Mouse (Mus musculus) forebrain, embryonic 10.5 days (tissue): ENCODE results near the gene Reps1. TPM values are rescaled to one million over a fixed set of nuclear protein-coding genes. Genes with fewer than 3 reads are reported as not detected.

ENCODE experiments used
- DNase-seq: peaks from one replicate; pipeline ENCODE4 v3.0.0-alpha.2; 2017; ENCODE audit warnings: low spot score; ENCODE audit errors: extremely low spot score
- H3K27ac ChIP-seq: fragments of 300-500 bp; sonication (generic); 2 replicates; pipeline ENCODE4 v1.5.1; 2016; ENCODE audit warnings: mild to moderate bottlenecking
- H3K27me3 ChIP-seq: fragments of 300-500 bp; sonication (generic); 2 replicates; pipeline ENCODE4 v1.6.1; 2016; ENCODE audit warnings: mild to moderate bottlenecking; ENCODE audit not compliant: poor library complexity, severe bottlenecking
- H3K36me3 ChIP-seq: fragments of 300-500 bp; sonication (generic); replicated peaks from 2 replicates; pipeline ENCODE4 v1.6.1; 2016; ENCODE audit warnings: mild to moderate bottlenecking, moderate library complexity
- H3K4me1 ChIP-seq: fragments of 300-500 bp; sonication (generic); 2 replicates; pipeline ENCODE4 v1.6.1; 2016
- H3K4me3 ChIP-seq: fragments of 300-500 bp; sonication (generic); 2 replicates; pipeline ENCODE4 v1.5.1; 2016; ENCODE audit warnings: mild to moderate bottlenecking, moderate library complexity
- H3K9me3 ChIP-seq: fragments of 300-500 bp; sonication (generic); 2 replicates; pipeline ENCODE4 v1.6.1; 2016; ENCODE audit warnings: mild to moderate bottlenecking, moderate library complexity
- WGBS: fragments of 180-500 bp; shearing (Covaris S2); methylation state at CpG from one replicate; pipeline ENCODE4 v1.1.7; 2016; 5-methylcytosine and 5-hydroxymethylcytosine counted together
- polyA plus RNA-seq: library from polyadenylated mRNA; unstranded; fragments of >200 nt; fragmentation: Nextera tagmentation; extraction: Ambion mirVana; gene quantifications from 2 replicates; pipeline ENCODE4 v1.2.1, GENCODE M21; 2016

Gene Reps1
- polyA plus RNA-seq, 1 experiment from 2014 or later, result 13.5 TPM

DNA sequence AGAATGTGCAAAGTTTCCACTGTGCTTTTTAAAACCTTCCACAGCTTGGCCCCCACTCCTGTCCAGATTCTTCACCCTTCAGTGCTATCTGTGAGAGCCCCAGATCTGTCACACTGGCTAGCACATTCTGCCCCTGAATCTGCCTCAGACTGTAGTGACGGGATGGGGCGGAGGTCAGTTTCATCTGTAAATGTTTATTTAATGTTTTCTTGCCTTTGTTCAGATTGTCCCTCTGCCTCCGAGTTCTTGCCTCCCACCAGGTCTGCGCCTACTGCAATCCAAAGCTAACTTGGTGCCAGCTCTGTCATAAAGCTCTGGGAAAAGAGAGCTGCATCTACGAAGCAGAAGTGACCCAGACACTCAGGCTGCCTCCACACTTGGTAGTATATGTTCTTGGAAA is 18.8 kb upstream of the Reps1 start:
- Histone ChIP-seq H3K27ac (no peak overlapping the region), H3K27me3 (no peaks in the 10 kb centered on the region), H3K4me3 (no peak overlapping the region), H3K36me3 (no peaks in the 10 kb centered on the region), H3K9me3 (no peaks in the 10 kb centered on the region), H3K4me1 (no peaks in the 10 kb centered on the region)
- 92% methylated on average over 5 of the region's 5 CpGs for WGBS
- no peak for DNase-seq

DNA sequence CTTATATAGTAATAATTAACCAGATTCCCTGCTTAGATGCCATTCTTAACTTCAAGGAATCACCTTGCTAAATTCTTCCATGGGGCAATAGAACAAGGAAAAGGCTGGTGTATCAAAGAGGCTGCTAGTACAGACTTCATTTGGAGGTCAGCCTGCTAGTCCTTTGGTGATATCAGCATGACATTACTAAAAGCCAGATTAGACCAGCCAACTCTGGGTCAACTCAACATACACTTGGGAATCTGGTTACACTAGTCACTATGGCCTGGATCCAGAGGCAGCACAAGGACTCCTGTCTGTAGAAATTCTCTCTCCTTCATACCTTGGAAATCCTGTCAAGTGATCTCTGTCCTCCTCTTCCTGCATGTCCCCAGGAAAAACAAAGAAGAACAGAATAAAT is 9.3 kb upstream of the Reps1 start:
- no peaks in the 10 kb centered on the region for H3K4me1 ChIP-seq
- H3K27me3 ChIP-seq, result no peaks in the 10 kb centered on the region
- H3K9me3 ChIP-seq, result no peaks in the 10 kb centered on the region
- no peak overlapping the region for H3K27ac ChIP-seq
- no peak overlapping the region for H3K4me3 ChIP-seq
- no peaks in the 10 kb centered on the region for H3K36me3 ChIP-seq
- DNase-seq, result no peak

DNA sequence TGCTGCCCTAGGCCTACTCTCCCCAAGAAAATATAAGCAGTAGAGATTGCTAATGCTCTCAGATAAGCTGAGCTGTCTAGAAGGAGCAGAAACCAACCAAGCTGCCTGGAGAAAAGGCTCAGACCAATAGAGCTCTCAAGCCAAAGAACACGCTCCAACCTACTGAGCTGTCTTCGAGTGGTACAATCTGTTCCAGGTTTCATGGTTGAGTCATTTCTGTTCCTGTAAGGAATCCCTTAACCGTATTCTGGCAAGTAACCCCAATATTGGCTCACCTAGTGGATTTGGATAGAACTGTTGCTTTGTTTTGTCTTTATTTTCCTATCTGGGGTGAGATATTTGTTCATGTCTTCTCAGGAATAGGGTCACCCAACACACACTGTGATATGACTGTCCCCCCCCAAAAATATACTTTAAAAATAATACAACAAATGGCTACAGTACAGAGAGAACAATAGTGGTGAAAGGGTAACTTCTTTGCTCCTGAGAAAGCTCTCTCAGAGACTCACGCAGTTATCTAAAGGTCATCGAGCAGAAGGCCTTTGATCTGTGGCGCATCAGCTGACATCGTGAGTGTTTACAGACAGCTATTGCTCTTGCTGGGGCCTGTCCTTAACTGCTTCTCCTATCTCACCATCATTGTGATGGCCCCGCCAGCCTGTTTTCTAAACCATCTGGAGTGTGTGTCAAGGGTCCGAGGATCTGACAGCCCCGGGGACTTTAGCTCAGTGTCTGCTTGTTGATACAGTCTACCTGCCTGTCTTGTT is 8.1 kb upstream of the Reps1 start:
- Histone ChIP-seq H3K9me3 (no peaks in the 10 kb centered on the region), H3K4me3 (no peak overlapping the region), H3K27ac (no peak overlapping the region), H3K27me3 (no peaks in the 10 kb centered on the region), H3K4me1 (no peaks in the 10 kb centered on the region), H3K36me3 (no peaks in the 10 kb centered on the region)
- WGBS, result 86% methylated on average over 10 of the region's 10 CpGs
- no peak for DNase-seq

DNA sequence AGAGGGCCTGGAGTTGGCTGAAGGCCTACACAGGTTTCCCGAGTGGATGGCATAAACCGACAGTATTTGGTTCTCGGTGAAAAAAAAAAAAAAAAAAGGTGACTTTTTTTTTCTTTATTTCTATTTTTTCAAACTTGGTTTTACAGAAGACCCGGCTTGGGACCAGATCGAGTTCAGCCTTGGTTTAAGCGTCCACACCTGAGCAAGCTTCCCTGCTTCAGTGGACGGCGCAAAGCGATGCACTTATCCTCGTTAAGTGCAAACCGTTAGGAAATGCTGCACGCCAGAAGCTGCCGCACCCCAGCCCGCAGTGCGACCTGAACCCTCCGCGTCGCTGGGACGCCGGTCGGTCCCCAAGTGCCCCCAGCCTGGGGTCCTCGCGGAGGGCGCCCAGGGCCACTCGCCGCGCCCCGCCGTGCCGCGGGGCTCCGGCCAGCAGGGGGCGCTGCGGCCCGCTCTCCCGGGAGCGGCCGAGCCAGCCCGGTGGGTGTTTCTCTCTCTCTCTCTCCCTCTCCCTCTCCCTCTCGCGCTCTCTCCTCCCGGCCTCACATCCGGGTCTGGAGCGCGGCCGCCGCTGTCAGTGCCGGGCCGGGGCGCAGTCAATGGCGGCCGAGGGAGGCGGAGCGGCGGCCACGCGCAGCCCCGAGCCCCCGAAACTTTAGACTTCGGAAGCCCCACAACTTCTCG is 509 bp upstream of the Reps1 start:
- 0 out of 2 replicates have a peak, but pooled peaks cover 6% of the 10 kb centered on the region for H3K27me3 ChIP-seq
- peaks cover 24% of the 10 kb centered on the region for H3K4me1 ChIP-seq
- 3% methylated on average over 56 of the region's 61 CpGs for WGBS
- no peaks in the 10 kb centered on the region for H3K9me3 ChIP-seq
- peak overlapping the region; percentile 97 for H3K27ac ChIP-seq
- DNase-seq, result peak; percentile 86
- peak overlapping the region; percentile 98 for H3K4me3 ChIP-seq
- peaks cover 6% of the 10 kb centered on the region; the same call in 1 of the 2 replicates for H3K36me3 ChIP-seq

DNA sequence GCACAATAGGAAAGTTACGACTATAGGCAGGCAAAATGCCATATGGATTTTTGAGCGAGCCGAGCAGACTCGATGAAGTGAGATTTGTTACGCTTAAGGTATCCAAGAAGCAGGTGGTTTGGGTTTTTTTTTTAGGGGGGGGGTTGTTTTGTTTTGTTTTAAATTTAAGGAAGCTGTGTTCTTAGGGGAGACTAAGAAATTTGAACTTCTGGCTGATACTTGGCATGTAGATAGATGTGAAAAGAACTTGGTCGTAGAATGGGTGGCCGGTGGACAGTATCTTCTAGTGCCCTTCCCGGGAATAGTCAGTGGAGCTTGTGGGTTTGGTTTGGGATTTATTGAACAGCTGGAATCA is 707 bp downstream of the Reps1 start:
- Histone ChIP-seq H3K4me3 (peak overlapping the region; percentile 98), H3K27me3 (0 out of 2 replicates have a peak, but pooled peaks cover 6% of the 10 kb centered on the region), H3K36me3 (peaks cover 6% of the 10 kb centered on the region; the same call in 1 of the 2 replicates), H3K27ac (peak overlapping the region; percentile 97), H3K4me1 (peaks cover 24% of the 10 kb centered on the region), H3K9me3 (no peaks in the 10 kb centered on the region)
- 1% methylated on average over 8 of the region's 8 CpGs for WGBS
- no peak for DNase-seq

DNA sequence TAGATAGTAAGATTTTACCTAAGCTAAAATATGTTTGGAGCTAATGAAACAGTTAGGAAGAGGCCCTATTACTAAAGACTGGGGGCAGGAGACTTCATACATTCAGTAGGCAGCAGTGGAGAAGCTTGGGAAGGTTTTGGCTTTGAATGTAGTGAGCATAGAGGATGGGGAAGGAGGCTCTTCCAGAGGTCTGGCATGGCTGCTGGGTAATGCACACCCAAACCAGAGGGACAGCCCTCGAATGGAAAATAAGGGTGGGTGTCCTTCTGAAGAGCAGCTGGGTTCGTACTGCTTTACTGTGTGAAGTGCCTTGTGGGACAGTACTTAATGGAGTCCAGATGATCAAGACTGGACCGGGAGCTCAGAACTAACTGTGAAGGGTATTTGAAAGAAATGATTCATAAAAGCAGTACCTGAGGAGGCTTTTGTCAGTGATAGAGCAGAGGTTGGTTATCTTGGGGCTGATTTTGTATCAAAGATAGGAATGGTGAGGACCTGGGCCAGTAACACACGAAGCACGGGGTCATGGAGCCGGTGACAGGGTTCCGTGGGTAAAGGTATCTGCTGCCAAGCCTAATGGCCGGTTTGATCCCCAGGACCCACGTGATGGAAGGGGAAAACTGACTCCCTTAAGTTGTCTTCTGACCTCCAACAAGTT is 3.1 kb downstream of the Reps1 start:
- 91% methylated on average over 9 of the region's 9 CpGs for WGBS
- Histone ChIP-seq H3K36me3 (peaks cover 10% of the 10 kb centered on the region; the same call in 1 of the 2 replicates), H3K9me3 (no peaks in the 10 kb centered on the region), H3K4me1 (peaks cover 24% of the 10 kb centered on the region), H3K27ac (no peak overlapping the region), H3K27me3 (0 out of 2 replicates have a peak, but pooled peaks cover 6% of the 10 kb centered on the region), H3K4me3 (no peak overlapping the region)
- DNase-seq, result no peak

DNA sequence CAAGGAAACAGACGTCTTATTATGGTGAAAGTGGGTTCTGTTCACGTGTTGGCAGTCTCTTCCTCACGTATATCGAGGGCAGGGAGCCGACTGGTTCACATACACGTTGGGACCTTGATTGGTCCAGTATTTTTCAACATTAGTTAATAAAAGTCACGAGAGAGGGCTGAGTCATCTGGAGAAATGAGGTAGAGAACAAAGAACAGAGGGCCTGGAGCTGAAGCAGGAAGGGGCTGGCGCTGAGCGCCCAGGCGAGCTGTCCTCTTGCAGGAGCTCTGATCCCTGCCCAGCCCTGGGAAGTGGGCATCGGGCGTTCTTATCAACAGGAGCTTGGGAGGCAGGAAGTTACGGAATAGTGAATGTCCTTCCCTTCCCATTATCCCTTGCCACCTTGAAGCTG is 4.1 kb downstream of the Reps1 start:
- H3K27ac ChIP-seq, result no peak overlapping the region
- no peaks in the 10 kb centered on the region for H3K27me3 ChIP-seq
- DNase-seq, result no peak
- H3K4me3 ChIP-seq, result no peak overlapping the region
- H3K9me3 ChIP-seq, result no peaks in the 10 kb centered on the region
- peaks cover 24% of the 10 kb centered on the region for H3K4me1 ChIP-seq
- H3K36me3 ChIP-seq, result peaks cover 11% of the 10 kb centered on the region; the same call in 1 of the 2 replicates
- 90% methylated on average over 13 of the region's 13 CpGs for WGBS

DNA sequence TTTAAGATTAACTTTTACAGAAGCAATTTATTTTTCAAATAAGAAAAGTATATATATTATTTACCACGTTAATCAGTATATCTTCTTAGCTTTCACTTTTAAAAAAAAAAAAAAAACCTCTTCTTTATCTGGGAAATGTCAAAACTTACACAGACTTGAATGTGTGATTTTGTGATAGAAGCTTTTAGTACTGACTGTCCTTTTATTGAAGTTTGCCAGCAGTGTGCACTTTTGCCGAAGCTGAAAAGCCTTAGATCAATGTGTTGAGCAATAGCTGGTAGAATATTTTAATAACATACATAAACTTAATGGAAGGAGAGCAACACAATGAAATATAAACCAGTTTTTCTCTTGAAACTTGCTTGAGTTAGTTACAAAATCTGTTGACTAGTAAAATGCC is 5.1 kb downstream of the Reps1 start:
- peaks cover 24% of the 10 kb centered on the region for H3K4me1 ChIP-seq
- H3K27ac ChIP-seq, result no peak overlapping the region
- WGBS, result 90% methylated on average over 2 of the region's 2 CpGs
- H3K36me3 ChIP-seq, result peaks cover 19% of the 10 kb centered on the region; the same call in 1 of the 2 replicates
- H3K27me3 ChIP-seq, result no peaks in the 10 kb centered on the region
- no peak overlapping the region for H3K4me3 ChIP-seq
- DNase-seq, result no peak
- no peaks in the 10 kb centered on the region for H3K9me3 ChIP-seq

DNA sequence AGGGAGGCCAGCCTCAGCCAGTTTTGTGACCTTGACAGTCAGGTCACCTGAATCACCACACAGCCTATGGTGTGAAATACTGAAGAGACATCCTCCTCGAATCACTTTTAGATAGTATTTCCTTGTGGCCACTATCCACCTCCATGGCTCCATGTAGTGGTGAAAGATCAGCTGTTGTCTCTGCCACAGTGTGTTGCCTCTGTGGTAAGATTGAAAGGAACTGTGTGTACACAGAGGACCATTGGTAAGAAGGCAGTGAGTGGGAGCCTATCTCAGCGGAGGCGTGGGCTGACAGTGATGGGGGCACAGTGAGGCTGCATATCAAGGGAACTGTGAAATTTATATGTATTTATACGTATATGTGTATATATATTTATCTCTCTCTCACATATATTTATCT is 5.9 kb downstream of the Reps1 start:
- WGBS, result 96% methylated on average over 4 of the region's 4 CpGs
- no peak for DNase-seq

DNA sequence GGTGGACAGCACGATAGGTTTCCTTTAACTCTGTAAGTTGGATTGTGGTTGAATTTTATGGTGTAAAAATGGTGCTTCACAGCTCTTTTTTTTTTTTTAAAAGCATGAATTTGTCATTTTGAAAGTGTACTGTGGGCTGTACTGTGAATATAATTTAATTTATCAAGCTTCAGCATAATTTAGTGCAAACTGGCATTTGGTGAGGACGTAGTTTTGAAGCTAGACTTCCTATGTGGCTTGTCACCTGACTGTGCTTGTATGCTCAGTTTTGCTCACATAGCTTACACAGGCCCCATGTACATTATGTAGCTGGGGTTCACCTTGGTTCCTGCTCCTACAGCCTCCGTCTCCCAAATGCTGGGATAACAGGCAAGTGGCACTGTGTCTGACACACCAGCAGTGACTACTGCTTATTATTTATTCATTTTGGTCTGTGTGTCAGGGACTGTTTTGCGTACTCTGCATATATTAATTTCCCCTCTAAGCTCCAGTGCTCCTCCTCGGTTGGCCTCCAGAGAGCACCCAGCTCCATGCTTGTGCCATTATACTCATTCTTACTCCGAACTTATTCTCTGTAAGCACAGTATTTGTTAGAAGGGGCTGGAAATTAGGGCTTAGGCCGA is 9.1 kb downstream of the Reps1 start:
- DNase-seq, result no peak
- H3K27me3 ChIP-seq, result no peaks in the 10 kb centered on the region
- H3K27ac ChIP-seq, result no peak overlapping the region
- H3K36me3 ChIP-seq, result peaks cover 17% of the 10 kb centered on the region; the same call in 1 of the 2 replicates
- H3K4me3 ChIP-seq, result no peak overlapping the region
- H3K4me1 ChIP-seq, result peaks cover 11% of the 10 kb centered on the region
- WGBS, result 93% methylated on average over 7 of the region's 7 CpGs
- H3K9me3 ChIP-seq, result no peaks in the 10 kb centered on the region

More for the DNA sequence above, 5.9 kb downstream of the Reps1 start:
- no peak overlapping the region for H3K27ac ChIP-seq
- H3K27me3 ChIP-seq, result no peaks in the 10 kb centered on the region
- peaks cover 19% of the 10 kb centered on the region; the same call in 1 of the 2 replicates for H3K36me3 ChIP-seq
- no peaks in the 10 kb centered on the region for H3K9me3 ChIP-seq
- peaks cover 23% of the 10 kb centered on the region for H3K4me1 ChIP-seq
- H3K4me3 ChIP-seq, result no peak overlapping the region

DNA sequence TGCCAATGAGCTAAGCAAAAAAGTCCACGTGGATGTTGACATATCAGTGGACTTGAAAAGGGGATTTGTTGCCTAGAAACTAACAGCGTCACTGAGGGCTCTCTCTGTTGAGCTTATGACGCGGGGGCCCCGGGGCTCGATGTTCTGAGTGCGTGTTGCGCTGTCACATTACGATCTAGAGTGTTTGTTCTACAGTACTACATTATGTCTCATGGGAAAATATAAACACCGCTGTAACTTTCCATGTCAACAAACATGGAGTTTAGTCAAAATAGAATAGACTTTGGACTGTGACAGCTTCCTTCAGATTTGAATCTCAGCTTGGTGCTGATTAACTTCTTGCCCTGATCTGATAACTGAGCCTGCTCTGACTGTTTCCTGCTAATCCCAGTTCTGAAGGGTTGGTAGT is 10.4 kb downstream of the Reps1 start:
- no peak overlapping the region for H3K4me3 ChIP-seq
- DNase-seq, result no peak
- peaks cover 11% of the 10 kb centered on the region for H3K4me1 ChIP-seq
- peaks cover 13% of the 10 kb centered on the region; the same call in 1 of the 2 replicates for H3K36me3 ChIP-seq
- WGBS, result 85% methylated on average over 10 of the region's 10 CpGs
- H3K9me3 ChIP-seq, result no peaks in the 10 kb centered on the region
- H3K27ac ChIP-seq, result no peak overlapping the region
- no peaks in the 10 kb centered on the region for H3K27me3 ChIP-seq

DNA sequence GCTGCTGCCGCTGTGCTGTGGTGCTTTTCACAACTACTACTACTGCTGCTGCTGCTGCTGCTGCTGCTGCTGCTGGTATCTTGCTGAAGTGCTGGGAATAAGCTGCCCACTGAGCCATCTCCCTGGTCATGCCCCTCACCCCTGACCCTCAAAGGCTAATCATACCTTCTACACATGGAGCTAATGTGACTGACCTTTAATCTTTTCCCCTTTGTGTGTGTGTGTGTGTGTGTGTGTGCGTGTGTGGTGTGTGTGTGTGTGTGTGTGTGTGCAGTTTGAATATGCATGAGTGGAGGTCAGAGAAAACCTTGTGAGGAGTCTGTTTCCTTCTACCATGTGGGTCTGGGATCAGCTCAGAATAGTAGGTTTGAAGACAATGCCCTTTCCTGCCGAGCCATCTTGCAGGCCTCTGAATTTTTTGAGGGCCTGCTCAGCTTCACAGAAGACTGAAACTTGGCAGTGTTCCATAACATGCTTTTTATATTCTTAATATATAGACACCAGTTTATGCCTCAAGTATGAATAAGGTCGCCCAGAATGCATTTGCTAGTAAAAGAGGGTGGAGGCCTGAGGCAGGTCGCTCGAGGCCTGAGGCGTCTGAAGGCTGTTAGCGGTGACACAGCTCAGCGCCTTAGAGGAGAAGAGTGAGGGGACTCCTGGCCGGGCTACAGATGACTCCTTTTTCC is 12.2 kb downstream of the Reps1 start:
- Histone ChIP-seq H3K36me3 (0 out of 2 replicates have a peak, but pooled peaks cover 10% of the 10 kb centered on the region), H3K9me3 (no peaks in the 10 kb centered on the region), H3K4me3 (no peak overlapping the region), H3K27ac (no peak overlapping the region), H3K27me3 (no peaks in the 10 kb centered on the region), H3K4me1 (peaks cover 11% of the 10 kb centered on the region)
- no peak for DNase-seq
- 82% methylated on average over 10 of the region's 10 CpGs for WGBS
